Mouse (Mus musculus): ENCODE measurements around the gene Olfr187.
"Not testable (repeated sequence)": the region's sequence is repeated elsewhere in the genome, so short reads cannot be mapped to it uniquely, and the experiment has no call there.

Olfr187 gene

DNA sequence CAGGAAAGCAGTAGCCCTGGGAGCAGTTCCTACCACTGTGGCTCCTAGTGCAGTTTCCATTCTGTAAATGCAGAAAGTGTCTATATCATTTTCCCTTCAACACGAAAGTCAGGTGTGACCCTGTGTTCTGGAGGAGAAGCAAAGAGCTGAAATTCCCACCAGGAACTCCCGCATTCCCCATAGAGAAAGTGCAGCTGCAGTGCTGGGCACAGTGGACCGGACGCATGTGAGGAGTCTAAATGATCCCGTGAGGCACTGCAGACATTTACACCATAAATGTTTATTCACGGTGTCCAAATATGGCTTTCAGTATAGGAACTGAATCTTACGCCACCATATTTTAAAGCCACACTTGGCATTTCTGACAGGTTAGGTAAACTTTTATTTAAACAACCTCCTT, at the start of gene Olfr187:
TSS of gene Olfr187 (minus strand) at position 58 of the 400 bp plus-strand sequence.
- no peak for DNase-seq (ENCODE audit: low spot score)

DNA sequence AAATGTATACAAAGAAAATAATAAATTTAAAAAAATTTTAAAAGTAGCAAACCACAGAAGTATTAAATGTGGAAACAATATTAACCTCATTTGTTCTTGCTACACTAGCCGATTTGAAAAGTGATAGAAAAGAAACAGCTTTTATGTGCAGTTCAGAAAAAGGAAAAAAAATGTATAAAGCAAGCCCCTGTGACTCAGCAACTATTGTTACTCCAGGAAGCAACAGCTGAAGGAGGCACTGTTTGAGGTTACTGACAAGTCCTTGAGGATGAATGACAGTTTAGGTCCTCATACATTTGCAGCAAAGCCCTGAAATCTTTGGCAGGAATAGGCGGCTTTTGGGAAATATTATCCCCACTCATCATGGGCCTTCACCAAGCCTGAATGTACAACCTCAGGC, 41.5 kb upstream of the Olfr187 start:
- DNase-seq (ENCODE audit: low spot score): not testable (repeated sequence)

GRCm38 (mm10) chr16:59077905-59078304, 38.3 kb upstream of the Olfr187 start, which contains the start of gene Olfr190:
Gene Olfr190 (minus strand): TSS chr16:59078005.
- no peak for DNase-seq (ENCODE audit: low spot score)

DNA sequence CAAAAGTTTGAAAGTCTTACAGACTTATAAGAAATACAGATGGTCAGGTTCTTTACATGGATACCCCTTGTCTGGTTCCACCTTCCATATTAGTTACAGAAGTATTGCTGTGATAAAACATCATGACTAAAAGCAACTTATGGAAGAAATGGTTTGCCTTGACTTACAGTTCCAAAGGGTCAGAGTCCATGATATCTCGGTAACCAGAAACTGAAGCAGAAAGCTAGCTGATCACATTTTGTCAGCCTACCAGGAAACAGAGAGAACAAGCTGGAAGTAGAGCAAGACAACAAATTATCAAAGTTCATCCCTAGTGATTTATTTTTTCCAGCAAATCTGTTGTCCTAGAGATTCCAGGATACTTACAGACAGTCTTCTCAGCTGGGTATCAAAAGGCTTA, 34.0 kb upstream of the Olfr187 start:
- no peak for DNase-seq (ENCODE audit: low spot score)

DNA sequence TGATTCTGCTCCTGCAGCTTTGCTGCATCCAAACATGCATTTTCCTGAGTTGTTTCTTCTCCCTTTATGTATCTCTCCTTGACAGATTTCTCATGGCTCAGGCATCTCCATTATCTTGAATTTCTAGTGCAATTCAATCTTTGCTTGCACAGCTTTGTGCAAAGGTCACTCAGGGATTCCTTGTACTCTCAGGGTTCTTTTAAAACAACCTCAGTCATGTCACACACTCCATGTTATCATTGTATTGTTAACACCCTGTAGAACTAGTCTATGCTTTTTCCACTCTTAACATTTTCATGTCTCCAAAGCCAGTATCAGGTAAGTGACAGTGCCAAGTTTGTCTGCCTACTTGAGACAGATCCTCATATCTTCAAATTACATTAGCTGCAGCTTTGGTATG, 32.2 kb upstream of the Olfr187 start:
- DNase-seq (ENCODE audit: low spot score): no peak

- DNase-seq (ENCODE audit: low spot score): not testable (repeated sequence)
These were observed 22.8 kb upstream of the Olfr187 start for GRCm38 (mm10) chr16:59062411-59062810.

- DNase-seq (ENCODE audit: low spot score): not testable (repeated sequence)
These were observed 9.7 kb upstream of the Olfr187 start for GRCm38 (mm10) chr16:59049286-59049685.

GRCm38 (mm10) chr16:59048860-59049259, 9.3 kb upstream of the Olfr187 start:
- no peak for DNase-seq (ENCODE audit: low spot score)

DNA sequence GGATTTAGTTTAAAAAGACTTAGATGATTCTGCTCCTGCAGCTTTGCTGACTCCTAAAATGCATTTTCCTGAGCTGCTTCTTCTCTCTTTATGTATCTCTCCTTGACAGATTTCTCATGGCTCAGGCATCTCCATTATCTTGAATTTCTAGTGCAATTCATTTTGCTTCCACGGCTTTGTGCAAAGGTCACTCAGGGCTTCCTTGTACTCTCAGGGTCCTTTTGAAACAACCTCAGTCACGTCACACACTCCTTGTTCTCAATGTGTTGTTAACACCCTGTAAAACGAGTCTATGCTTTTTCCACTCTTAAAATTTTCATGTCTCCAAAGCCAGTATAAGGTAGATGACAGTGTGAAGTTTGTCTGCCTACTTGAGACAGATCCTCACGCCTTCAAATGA, 8.0 kb upstream of the Olfr187 start:
- no peak for DNase-seq (ENCODE audit: low spot score)

DNA sequence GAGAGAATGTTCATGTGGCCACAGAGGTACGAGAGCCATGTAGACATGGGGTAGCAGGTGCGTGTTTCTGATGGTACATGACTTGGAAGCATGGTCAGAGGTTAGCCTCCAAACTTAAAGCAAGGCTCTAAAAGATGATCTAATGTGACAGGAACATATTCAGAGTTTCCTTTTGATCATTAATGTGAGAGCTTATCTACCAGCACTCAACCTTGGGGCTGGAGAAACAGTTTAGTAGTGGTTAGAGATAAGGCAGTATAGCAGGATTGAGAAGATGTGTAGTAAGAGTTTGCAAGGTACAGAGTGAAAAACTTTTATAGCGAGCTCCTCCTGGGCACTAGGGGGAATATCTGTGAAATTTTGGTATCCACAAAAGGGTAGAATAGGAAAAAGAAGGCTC, 6.3 kb upstream of the Olfr187 start:
- DNase-seq (ENCODE audit: low spot score): no peak

- DNase-seq (ENCODE audit: low spot score): no peak
These were observed 9.4 kb downstream of the Olfr187 start, which contains the start of gene Olfr186 for GRCm38 (mm10) chr16:59030191-59030590. Gene Olfr186 (minus strand): TSS chr16:59030291.

DNA sequence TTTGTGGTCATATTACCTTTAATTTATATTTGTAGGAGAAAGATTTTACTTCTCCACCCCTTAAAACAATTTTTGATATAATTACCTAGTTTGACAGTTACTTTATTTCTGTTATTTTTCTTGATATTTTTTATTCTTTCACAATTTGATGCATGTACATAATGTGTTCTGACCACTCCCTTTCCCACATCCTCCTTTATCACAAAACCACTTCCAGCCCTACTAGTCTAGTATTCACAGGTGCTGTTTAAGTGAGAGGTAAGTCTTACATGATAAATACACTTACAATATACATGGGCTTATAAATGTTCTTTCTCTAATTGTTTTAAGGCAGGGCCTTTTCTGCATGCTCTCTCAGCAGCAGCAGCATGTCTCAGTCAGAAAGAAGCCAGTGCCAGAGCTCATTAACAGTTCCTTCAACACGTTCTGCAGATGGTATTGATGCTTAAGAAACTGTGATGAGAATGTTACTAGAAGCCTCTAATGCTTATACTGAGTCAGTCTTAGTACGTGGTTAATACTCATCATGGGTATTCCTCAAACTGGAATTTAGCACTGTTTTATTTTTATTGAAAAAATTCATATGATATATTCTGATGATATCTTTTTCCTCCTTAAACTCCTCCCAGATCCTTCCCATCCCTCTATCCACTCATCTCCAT, 26.1 kb downstream of the Olfr187 start:
- DNase-seq (ENCODE audit: low spot score): no peak

GRCm38 (mm10) chr16:59007146-59007545, 32.4 kb downstream of the Olfr187 start:
- DNase-seq (ENCODE audit: low spot score): no peak

DNA sequence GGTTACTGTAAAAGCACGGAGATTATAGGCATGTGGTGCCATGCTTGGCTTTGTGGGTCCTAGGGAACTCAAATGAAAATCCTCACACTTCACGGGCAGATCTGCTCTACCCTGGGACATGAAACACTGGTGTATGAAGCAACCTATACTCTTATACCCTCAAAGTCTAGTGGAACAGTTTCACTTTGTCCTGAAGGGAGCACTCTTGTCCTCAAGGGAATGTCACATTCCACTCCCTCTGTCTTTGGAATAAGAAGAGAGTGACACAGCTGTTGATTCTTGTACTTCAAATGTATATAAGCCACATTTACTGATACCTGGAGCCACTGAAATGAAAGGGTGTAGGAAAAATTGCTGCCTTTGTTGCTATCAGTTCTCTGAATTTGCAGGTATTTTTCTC, 44.5 kb downstream of the Olfr187 start, which contains the start of gene Olfr183:
TSS of gene Olfr183 (plus strand) at position 301 of the 400 bp plus-strand sequence.
- DNase-seq (ENCODE audit: low spot score): no peak
